Mouse (Mus musculus) limb, embryonic 14.5 days (tissue): ENCODE measurements around the gene Lcmt2. TPM values are rescaled to one million over a fixed set of nuclear protein-coding genes. Genes with fewer than 3 reads are reported as not detected.

ENCODE experiments used
- ATAC-seq: fragments of 200-750 bp; cut with Nextera tagmentation; 2 replicates; pipeline ENCODE4 v1.8.0; 2017; ENCODE audit warnings: low read depth, moderate number of reproducible peaks, moderate TSS enrichment; ENCODE audit not compliant: low FRiP score
- DNase-seq: peaks from one replicate; pipeline ENCODE4 v3.0.0-alpha.2; 2015; ENCODE audit warnings: low spot score
- H3K27ac ChIP-seq: fragments of 300-500 bp; sonication (generic); replicated peaks from 2 replicates; pipeline ENCODE4 v1.5.1; 2014; ENCODE audit warnings: low read depth, mild to moderate bottlenecking, low read length, moderate library complexity, mixed read lengths
- H3K27me3 ChIP-seq: fragments of 300-500 bp; sonication (generic); 2 replicates; pipeline ENCODE4 v1.6.1; 2014; ENCODE audit warnings: low read length, mixed read lengths; ENCODE audit not compliant: control insufficient read depth, insufficient read depth
- H3K36me3 ChIP-seq: fragments of 300-500 bp; sonication (generic); 2 replicates; pipeline ENCODE4 v1.6.1; 2014; ENCODE audit warnings: mild to moderate bottlenecking, low read length, moderate library complexity, mixed read lengths; ENCODE audit not compliant: control insufficient read depth, insufficient read depth
- H3K4me1 ChIP-seq: fragments of 300-500 bp; sonication (generic); 2 replicates; pipeline ENCODE4 v1.6.1; 2014; ENCODE audit warnings: antibody characterized with exemption, low read length, mixed read lengths; ENCODE audit not compliant: control insufficient read depth, insufficient read depth
- H3K4me2 ChIP-seq: fragments of 300-500 bp; sonication (generic); replicated peaks from 2 replicates; pipeline ENCODE4 v1.6.1; 2014; ENCODE audit warnings: low read depth, mild to moderate bottlenecking, low read length, moderate library complexity; ENCODE audit not compliant: severe bottlenecking
- H3K4me3 ChIP-seq: fragments of 300-500 bp; sonication (generic); replicated peaks from 2 replicates; pipeline ENCODE4 v1.5.1; 2014; ENCODE audit warnings: low read length
- H3K9ac ChIP-seq: fragments of 300-500 bp; sonication (generic); 2 replicates; pipeline ENCODE4 v1.6.1; 2014; ENCODE audit warnings: mild to moderate bottlenecking, low read depth, low read length, moderate library complexity; ENCODE audit not compliant: severe bottlenecking
- H3K9me3 ChIP-seq: fragments of 300-500 bp; sonication (generic); 2 replicates; pipeline ENCODE4 v1.6.1; 2016; ENCODE audit warnings: low read length; ENCODE audit not compliant: control insufficient read depth
- POLR2A ChIP-seq: fragments of 200-500 bp; IDR thresholded peaks from 2 replicates; pipeline ENCODE4 v1.8.0; 2012; ENCODE audit warnings: inconsistent platforms, mild to moderate bottlenecking, moderate library complexity, borderline replicate concordance; ENCODE audit not compliant: insufficient read depth, insufficient read length; ENCODE audit errors: extremely low read depth
- WGBS: fragments of 180-500 bp; shearing (Covaris S2); extraction: QIAGEN DNeasy Blood & Tissue Kit; methylation state at CpG from one replicate; pipeline ENCODE4 v1.1.7; 2014; 5-methylcytosine and 5-hydroxymethylcytosine counted together
- polyA plus RNA-seq, 2 experiments: library from polyadenylated mRNA; depleted of rRNA in 1 of 2; stranded (reverse) in 1 of 2; unstranded in 1 of 2; fragments of >200 nt; fragmentation: Nextera tagmentation in 1 of 2; extraction: Ambion mirVana in 1 of 2; gene quantifications; 2 replicates each; pipeline versions ENCODE4 v1.2.1 to v1.2.3; 2012 to 2014

The Lcmt2 gene
- polyA plus RNA-seq, 2 experiments = 9.4 to 19.9 TPM

- TF ChIP-seq POLR2A = no peak
- no peak overlapping the region for H3K4me2 ChIP-seq
- DNase-seq (no peak), ATAC-seq (no peak)
- 88% methylated on average over 1 of the region's 1 CpGs for WGBS
- H3K9me3 ChIP-seq = no peaks in the 10 kb centered on the region
- H3K4me3 ChIP-seq = no peak overlapping the region
- H3K9ac ChIP-seq = no peak overlapping the region
- H3K27ac ChIP-seq = no peak overlapping the region
- H3K36me3 ChIP-seq = no peaks in the 10 kb centered on the region
- no peaks in the 10 kb centered on the region for H3K27me3 ChIP-seq
- no peaks in the 10 kb centered on the region; the same call in 1 of the 2 replicates for H3K4me1 ChIP-seq
Measured at GRCm38 (mm10) chr2:121082626-121083025, 57.8 kb downstream of the Lcmt2 start.

Other genes starting within 250 kb of the Lcmt2 start
- 16.8 and 29.9 TPM in 2 replicates for gene Ubr1, start 169.9 kb downstream of the Lcmt2 start, polyA plus RNA-seq (2012; rRNA removed)
- gene Ubr1, start 169.9 kb downstream of the Lcmt2 start, polyA plus RNA-seq (2014; fragmentation: Nextera tagmentation; extraction: Ambion mirVana) = 22.3 and 22.6 TPM in 2 replicates
- gene Tmem62, start 163.6 kb downstream of the Lcmt2 start, polyA plus RNA-seq (2012; rRNA removed) = 2.9 and 3.0 TPM in 2 replicates
- 1.4 and 1.5 TPM in 2 replicates for gene Tmem62, start 163.6 kb downstream of the Lcmt2 start, polyA plus RNA-seq (2014; fragmentation: Nextera tagmentation; extraction: Ambion mirVana)
- 36.9 and 39.9 TPM in 2 replicates for gene Ccndbp1, start 132.2 kb downstream of the Lcmt2 start, polyA plus RNA-seq (2012; rRNA removed)
- gene Ccndbp1, start 132.2 kb downstream of the Lcmt2 start, polyA plus RNA-seq (2014; fragmentation: Nextera tagmentation; extraction: Ambion mirVana) = 40.2 and 40.7 TPM in 2 replicates
- 0.38 and 0.77 TPM in 2 replicates for gene Epb42, start 103.6 kb downstream of the Lcmt2 start, polyA plus RNA-seq (2012; rRNA removed)
- gene Epb42, start 103.6 kb downstream of the Lcmt2 start, polyA plus RNA-seq (2014; fragmentation: Nextera tagmentation; extraction: Ambion mirVana) = 0.98 TPM in 1 of 2 replicates, not detected in the other
- 0.08 and 0.10 TPM in 2 replicates for gene Tgm5, start 54.8 kb downstream of the Lcmt2 start, polyA plus RNA-seq (2012; rRNA removed)
- gene Tgm5, start 54.8 kb downstream of the Lcmt2 start, polyA plus RNA-seq (2014; fragmentation: Nextera tagmentation; extraction: Ambion mirVana) = not detected in 2 replicates
- 0.05 and 0.06 TPM in 2 replicates for gene Tgm7, start 30.9 kb downstream of the Lcmt2 start, polyA plus RNA-seq (2012; rRNA removed)
- not detected in 2 replicates for gene Tgm7, start 30.9 kb downstream of the Lcmt2 start, polyA plus RNA-seq (2014; fragmentation: Nextera tagmentation; extraction: Ambion mirVana)
- 15.0 and 16.8 TPM in 2 replicates for gene Adal, start 225 bp downstream of the Lcmt2 start, polyA plus RNA-seq (2012; rRNA removed)
- gene Adal, start 225 bp downstream of the Lcmt2 start, polyA plus RNA-seq (2014; fragmentation: Nextera tagmentation; extraction: Ambion mirVana) = 17.8 and 19.5 TPM in 2 replicates
- 53.6 and 66.3 TPM in 2 replicates for gene Tubgcp4, start 30.0 kb upstream of the Lcmt2 start, polyA plus RNA-seq (2012; rRNA removed)
- gene Tubgcp4, start 30.0 kb upstream of the Lcmt2 start, polyA plus RNA-seq (2014; fragmentation: Nextera tagmentation; extraction: Ambion mirVana) = 47.9 and 49.4 TPM in 2 replicates
- gene Zscan29, start 30.5 kb upstream of the Lcmt2 start, polyA plus RNA-seq (2012; rRNA removed) = 6.8 and 7.2 TPM in 2 replicates
- gene Zscan29, start 30.5 kb upstream of the Lcmt2 start, polyA plus RNA-seq (2014; fragmentation: Nextera tagmentation; extraction: Ambion mirVana) = 9.2 and 10.2 TPM in 2 replicates
- 67.7 and 75.6 TPM in 2 replicates for gene Trp53bp1, start 130.8 kb upstream of the Lcmt2 start, polyA plus RNA-seq (2012; rRNA removed)
- gene Trp53bp1, start 130.8 kb upstream of the Lcmt2 start, polyA plus RNA-seq (2014; fragmentation: Nextera tagmentation; extraction: Ambion mirVana) = 51.2 and 67.2 TPM in 2 replicates
- 7.1 and 7.6 TPM in 2 replicates for gene Map1a, start 148.9 kb upstream of the Lcmt2 start, polyA plus RNA-seq (2012; rRNA removed)
- gene Map1a, start 148.9 kb upstream of the Lcmt2 start, polyA plus RNA-seq (2014; fragmentation: Nextera tagmentation; extraction: Ambion mirVana) = 7.8 and 9.3 TPM in 2 replicates
- gene Ppip5k1, start 214.7 kb upstream of the Lcmt2 start, polyA plus RNA-seq (2012; rRNA removed) = 12.4 and 13.0 TPM in 2 replicates
- 7.6 and 10.3 TPM in 2 replicates for gene Ppip5k1, start 214.7 kb upstream of the Lcmt2 start, polyA plus RNA-seq (2014; fragmentation: Nextera tagmentation; extraction: Ambion mirVana)
- gene Ckmt1, start 217.1 kb upstream of the Lcmt2 start, polyA plus RNA-seq (2012; rRNA removed) = 5.4 and 7.1 TPM in 2 replicates
- 12.0 and 20.1 TPM in 2 replicates for gene Ckmt1, start 217.1 kb upstream of the Lcmt2 start, polyA plus RNA-seq (2014; fragmentation: Nextera tagmentation; extraction: Ambion mirVana)
- 0.01 TPM in 2 replicates for gene Strc, start 246.5 kb upstream of the Lcmt2 start, polyA plus RNA-seq (2012; rRNA removed)
- gene Strc, start 246.5 kb upstream of the Lcmt2 start, polyA plus RNA-seq (2014; fragmentation: Nextera tagmentation; extraction: Ambion mirVana) = not detected in 2 replicates